Mouse (Mus musculus) megakaryocyte progenitor cell, adult 5-6 weeks (primary cell): Measurements from ENCODE around the gene Fancg. TPM values are rescaled to one million over a fixed set of nuclear protein-coding genes. Genes with fewer than 3 reads are reported as not detected.

ENCODE experiments used
- ATAC-seq: replicated peaks from 2 replicates; pipeline ENCODE4 v1.8.0; 2016; ENCODE audit warnings: mild to moderate bottlenecking, moderate TSS enrichment, inconsistent platforms; ENCODE audit not compliant: poor library complexity
- total RNA-seq, 2 experiments: library from RNA; stranded (forward) in 1 of 2; stranded (reverse) in 1 of 2; fragments of 157-497, 149-512 nt in 1 of 2; fragments of 200-1000 nt in 1 of 2; gene quantifications; 2 replicates each; pipeline versions ENCODE4 v1.2.3 to v1.2.4; 2015 to 2017

The Fancg gene
- total RNA-seq, 2 experiments from 2014 or later: 12.3 to 19.3 TPM

GRCm38 (mm10) chr4:43000141-43000986, 9.9 kb downstream of the Fancg start, which contains the start of gene Vcp:
Gene Vcp, minus strand, starts transcription at chr4:43000507.
- peak; percentile 91 for ATAC-seq

GRCm38 (mm10) chr4:42999451-43000140, 10.7 kb downstream of the Fancg start:
- ATAC-seq: peak; percentile 54

GRCm38 (mm10) chr4:42998022-42998421, 12.3 kb downstream of the Fancg start:
- ATAC-seq: no peak

- ATAC-seq: peak; percentile 66
Observed at GRCm38 (mm10) chr4:42988296-42988695, 22.0 kb downstream of the Fancg start.

- ATAC-seq: peak; percentile 59
Observed at GRCm38 (mm10) chr4:42980467-42980866, 29.8 kb downstream of the Fancg start.

- peak; percentile 66 for ATAC-seq
Observed at GRCm38 (mm10) chr4:42978062-42978461, 32.2 kb downstream of the Fancg start.

- no peak for ATAC-seq
Observed at GRCm38 (mm10) chr4:42973868-42974267, 36.4 kb downstream of the Fancg start.

GRCm38 (mm10) chr4:42972952-42973351, 37.4 kb downstream of the Fancg start:
- no peak for ATAC-seq

GRCm38 (mm10) chr4:42969304-42969703, 41.0 kb downstream of the Fancg start, which contains the start of gene 1700022I11Rik:
Gene 1700022I11Rik, plus strand, starts transcription at chr4:42969604.
- ATAC-seq: no peak

GRCm38 (mm10) chr4:42965039-42965719, 45.1 kb downstream of the Fancg start:
- peak; percentile 92 for ATAC-seq

- no peak for ATAC-seq
Observed at GRCm38 (mm10) chr4:42963480-42963879, 46.8 kb downstream of the Fancg start.

- ATAC-seq: peak; percentile 85
Observed at GRCm38 (mm10) chr4:42961592-42961991, 48.7 kb downstream of the Fancg start.

GRCm38 (mm10) chr4:42959382-42959781, 50.9 kb downstream of the Fancg start:
- no peak for ATAC-seq

GRCm38 (mm10) chr4:42958942-42959341, 51.4 kb downstream of the Fancg start:
- ATAC-seq: no peak

- ATAC-seq: no peak
Observed at GRCm38 (mm10) chr4:42957979-42958378, 52.3 kb downstream of the Fancg start.

GRCm38 (mm10) chr4:42957306-42957705, 53.0 kb downstream of the Fancg start:
- no peak for ATAC-seq

- ATAC-seq: no peak
Observed at GRCm38 (mm10) chr4:42956581-42956980, 53.7 kb downstream of the Fancg start.

- ATAC-seq: no peak
Observed at GRCm38 (mm10) chr4:42955200-42955599, 55.1 kb downstream of the Fancg start.

GRCm38 (mm10) chr4:42954297-42954696, 56.0 kb downstream of the Fancg start:
- peak; percentile 37 for ATAC-seq

GRCm38 (mm10) chr4:42953435-42954094, 56.7 kb downstream of the Fancg start:
- no peak for ATAC-seq

GRCm38 (mm10) chr4:42952563-42952962, 57.7 kb downstream of the Fancg start:
- no peak for ATAC-seq
